Mouse (Mus musculus): ENCODE data around the gene Dysf.

DNA sequence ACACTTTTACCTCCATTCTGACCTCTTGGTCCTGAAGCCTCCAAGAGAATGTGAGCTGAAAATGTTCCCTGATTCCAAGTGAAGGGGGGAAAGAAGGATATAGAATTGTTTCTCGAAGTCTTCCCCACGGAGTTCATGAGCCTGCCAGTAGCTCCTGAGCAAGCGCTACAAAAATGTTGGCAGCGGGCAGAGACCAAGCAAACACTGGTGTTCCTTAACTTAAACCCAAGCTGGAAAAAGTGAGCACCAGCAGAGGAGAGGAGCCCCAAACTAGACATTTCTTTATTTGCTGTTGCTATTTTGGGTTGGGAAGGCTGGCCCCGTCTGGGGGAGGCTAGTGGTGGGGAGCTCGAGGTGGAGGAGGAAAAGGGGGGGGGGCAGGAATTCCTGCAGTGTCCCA lies 102.0 kb downstream of the Dysf start:
- TF ChIP-seq POLR2A (IDR thresholded peaks at IDR 0.05; ENCODE audit: low read depth, low read length) (no peak), CTCF (IDR thresholded peaks at IDR 0.05; ENCODE audit: extremely low read depth, insufficient read depth, insufficient read length, insufficient replicate concordance) (no peak)
